Mouse (Mus musculus): ENCODE results near the gene Prcd.

The Prcd gene

DNA sequence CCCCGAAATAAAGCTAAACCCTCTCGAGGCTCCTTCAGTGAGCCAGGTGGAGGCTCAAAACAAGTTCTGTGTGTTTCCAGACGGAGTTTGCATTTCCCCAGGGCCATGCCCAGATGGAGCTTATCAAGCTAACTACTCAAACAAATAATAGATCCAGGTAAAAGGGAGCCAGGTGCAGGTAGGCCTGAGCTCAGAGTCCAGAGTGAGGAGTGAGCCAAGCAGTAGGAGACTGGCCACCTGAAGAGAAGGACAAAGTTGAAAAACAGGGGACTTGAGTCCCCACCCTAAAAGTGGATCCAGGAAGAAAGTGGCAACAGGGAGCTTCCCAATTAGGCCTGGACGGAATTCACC lies 40.5 kb downstream of the Prcd start:
- no peak for DNase-seq (ENCODE audit: low spot score)

DNA sequence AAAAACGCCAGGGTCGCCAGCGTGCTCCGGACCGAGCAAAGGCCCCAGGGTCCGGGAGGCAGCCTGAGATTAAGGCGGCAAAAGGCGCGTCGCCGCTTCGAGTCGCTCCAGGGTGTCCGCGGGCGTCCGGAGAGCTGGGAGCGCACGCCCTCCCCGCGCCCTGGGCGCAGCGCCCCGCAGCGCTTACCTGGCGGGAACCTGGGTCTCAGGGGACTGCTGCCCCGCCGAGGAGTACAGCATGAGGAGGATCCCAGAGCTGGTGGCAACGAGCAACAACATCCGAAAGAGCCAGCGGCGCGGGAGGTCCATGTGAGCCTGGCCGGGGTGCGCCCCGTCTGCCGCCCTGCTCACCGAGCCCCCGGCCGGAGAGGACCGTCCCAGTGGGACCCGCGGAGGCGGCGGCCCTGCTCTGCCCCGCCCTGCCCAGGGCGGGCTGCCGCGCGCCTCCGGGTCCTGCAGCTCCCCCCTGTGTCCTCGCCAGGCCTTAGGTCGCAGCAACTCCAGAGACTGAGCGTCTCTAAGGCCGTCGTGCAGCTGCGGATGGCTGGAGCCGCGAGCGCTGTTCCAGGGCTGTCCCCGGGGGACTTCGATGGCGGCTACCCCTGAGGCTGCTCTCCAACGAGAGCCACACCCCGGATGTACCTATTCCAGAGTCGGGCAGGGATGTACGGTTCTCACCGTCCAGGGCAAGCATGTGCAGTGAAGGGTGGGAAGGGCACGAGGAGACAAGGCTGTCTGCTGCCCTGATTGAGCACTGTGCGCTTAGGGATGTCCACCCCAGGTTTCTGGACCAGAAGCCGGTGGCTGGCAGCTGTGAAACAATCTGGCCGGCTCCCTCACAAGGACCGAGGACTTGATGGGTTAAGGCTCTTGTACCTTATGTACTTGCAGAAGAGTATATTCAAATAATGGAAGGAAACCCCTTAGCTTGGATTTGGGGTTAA lies 41.2 kb downstream of the Prcd start:
- DNase-seq (ENCODE audit: low spot score) = no peak

DNA sequence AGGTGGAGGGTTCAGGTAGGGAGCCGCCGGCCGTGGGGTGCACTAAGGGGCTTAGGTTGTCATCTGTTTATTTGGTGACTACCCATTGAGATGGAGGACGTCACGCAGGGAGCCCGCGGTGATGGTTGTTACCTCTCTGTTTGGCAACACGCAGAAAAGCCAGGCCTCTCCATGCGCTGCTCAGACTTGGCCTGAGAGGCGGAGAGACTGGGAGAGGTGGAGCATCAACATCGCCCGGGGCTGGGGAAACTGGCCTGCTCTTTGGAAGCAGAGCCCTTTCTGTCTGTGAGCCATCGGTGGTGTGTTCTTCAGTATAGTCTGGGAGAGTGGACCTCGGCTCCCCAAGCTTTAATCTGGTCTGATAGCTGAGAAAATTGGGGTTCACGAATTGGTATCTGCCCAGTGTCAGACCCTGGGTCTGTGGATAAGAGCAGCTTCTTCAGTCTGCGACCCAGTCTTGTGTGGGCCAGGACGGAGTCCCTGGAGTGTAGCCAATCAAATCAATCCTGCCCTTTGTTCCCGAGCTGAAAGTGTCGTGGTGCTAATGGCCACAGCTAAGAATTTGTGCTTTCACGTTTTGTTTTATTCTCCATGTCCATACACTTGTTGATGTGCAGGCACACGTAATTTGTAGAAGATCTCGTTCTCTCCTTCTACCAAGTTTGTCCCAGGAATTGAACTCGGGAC lies 42.0 kb downstream of the Prcd start:
- no peak for DNase-seq (ENCODE audit: low spot score)

DNA sequence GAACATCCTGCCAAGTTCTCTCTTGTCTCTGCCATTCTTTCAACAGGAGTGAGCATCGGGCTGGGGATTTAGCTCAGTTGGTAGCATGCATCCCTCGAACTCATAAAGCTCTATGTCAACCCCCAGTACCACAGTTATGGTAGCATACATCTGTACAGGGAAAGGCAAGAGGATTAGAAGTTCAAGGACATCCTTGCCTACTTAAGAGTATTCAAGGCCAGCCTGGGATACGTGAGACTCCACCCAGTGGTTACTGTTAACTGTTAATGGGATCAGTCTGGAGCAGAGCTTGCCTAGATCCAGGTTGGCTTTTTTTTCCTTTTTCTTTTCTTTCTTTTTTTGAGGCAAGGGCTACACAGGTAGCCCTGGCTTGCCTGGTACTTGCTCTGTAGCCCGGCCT lies 43.1 kb downstream of the Prcd start:
- no peak for DNase-seq (ENCODE audit: low spot score)

DNA sequence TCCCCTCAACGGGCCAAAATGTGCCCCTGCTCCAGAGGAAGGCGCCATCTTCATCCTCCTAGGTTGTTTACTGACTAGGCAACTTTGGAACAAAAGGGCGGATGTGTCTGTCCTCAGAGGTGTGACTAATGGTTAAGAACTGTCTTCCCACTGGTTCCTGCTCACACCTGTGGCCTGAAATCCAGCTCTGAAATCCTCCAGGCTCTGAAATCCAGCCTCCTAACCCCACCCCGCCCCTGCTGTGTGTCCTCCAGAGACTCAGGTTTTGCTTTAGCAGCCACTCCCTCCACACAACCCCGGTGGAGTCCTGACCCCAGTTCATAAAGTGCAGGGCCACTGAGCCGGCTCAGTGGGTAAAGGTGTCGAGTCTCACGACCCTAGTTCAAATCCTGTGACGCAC lies 44.2 kb downstream of the Prcd start:
- no peak for DNase-seq (ENCODE audit: low spot score)

DNA sequence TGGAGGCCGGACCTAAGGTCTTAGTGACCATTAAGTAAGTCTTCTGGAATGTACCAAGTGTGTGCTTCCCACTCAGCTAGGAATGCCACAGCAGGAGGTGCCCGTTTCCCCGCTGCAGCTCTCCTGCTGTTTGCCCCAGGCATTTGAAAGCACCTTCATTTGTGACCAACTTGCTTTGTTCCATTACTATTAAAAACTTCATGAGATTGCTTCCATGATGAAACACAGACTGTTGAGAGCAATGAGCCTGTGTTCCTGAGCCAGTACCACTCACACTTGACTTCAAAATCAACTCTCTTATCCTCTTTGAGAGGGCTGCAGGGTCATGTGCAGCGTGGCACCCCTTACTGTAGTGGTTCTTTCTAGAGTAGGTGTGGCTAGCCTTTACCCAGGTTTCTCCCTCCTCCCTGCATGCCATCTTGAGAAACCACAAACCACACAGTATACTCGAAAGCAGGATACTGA lies 48.1 kb downstream of the Prcd start:
- no peak for DNase-seq (ENCODE audit: low spot score)

DNA sequence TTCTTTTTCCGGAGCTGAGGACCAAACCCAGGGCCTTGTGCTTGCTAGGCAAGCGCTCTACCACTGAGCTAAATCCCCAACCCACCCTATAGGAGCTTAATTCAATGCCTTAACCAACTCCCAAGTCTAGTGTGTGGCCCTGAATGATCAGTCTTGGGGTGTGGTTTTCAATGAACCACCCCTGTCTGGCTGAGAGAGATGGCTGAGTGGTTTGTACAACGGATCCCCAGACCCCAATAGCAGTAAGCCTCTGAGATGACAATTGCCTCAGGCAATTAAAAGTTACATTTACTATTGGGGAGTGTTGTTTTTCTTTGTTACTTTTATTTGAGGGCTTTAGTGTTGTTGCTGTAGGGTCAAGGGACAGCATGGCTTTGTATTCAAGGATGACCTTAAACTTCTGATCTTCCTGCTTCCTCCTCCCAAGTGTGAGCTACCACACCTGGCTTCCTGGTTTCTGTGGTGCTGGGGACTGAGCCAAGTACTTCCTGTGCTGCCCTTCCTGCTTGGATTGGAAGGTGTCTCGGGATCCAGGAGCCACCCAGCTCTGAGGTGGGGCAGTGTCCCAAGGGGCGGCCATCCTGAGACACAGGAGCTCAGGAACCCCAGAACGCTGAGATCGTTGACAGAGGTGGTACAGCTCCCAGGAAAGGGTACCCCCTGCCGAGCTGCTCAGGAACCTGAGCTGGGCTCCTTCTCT lies 51.2 kb downstream of the Prcd start:
- no peak for DNase-seq (ENCODE audit: low spot score)

DNA sequence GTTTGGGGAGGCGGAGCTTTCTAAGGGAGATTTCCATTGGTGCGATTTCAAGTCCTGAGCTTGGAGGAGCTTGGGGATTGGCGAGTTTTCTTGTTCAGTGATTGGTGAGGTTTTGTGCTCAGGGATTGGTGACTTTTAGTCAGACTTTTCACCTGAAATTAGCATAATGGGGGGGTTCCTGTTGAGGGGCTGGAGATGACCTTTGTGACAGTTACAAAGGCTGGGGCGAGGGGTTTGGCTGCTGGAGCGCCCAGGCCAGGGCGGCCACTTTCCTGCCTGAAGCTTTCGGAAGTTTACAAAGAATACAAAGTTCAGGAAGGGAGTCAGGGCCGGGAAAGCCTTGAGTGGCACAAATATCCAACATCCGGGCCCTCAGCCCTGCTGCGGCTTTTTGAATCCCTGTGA lies 51.9 kb downstream of the Prcd start:
- no peak for DNase-seq (ENCODE audit: low spot score)

DNA sequence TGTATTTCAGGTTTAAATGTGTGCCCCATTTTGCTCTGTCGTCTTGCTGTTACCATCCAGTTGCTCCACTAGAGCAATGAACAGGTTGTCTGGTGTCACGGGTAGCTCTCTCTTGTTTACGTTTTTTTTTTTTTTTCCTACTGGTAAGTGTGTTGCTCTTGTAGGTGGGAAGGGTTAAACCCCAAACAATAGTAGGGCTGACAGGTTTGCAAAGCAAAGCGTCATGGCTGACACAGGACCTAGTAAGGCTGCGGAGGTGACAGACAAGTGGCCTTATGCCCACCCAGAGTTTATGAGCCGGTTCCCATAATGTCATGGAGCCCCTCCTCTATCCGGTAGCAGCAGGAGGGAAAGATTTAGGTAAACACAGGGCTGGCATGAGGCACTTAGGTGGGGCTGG lies 53.0 kb downstream of the Prcd start:
- DNase-seq (ENCODE audit: low spot score) = no peak

DNA sequence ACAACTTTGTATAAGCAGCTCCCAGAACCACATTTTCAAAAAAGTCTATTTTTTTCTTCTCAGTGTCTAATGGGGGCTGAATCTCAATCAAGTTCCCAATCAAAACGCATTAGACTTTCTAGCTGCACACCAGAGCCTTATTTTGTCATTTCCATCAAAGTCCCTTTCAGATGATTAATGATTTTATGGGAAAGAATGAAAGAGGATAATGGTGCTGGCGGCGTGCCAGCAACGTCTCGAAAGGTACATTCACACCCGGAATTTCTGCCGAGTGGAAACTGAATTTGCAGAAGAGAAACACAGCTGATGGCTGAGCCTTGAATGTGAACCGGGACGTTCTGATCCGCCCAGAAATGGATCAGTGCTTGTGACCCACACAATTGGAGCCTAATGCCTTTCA lies 56.8 kb downstream of the Prcd start:
- no peak for DNase-seq (ENCODE audit: low spot score)

DNA sequence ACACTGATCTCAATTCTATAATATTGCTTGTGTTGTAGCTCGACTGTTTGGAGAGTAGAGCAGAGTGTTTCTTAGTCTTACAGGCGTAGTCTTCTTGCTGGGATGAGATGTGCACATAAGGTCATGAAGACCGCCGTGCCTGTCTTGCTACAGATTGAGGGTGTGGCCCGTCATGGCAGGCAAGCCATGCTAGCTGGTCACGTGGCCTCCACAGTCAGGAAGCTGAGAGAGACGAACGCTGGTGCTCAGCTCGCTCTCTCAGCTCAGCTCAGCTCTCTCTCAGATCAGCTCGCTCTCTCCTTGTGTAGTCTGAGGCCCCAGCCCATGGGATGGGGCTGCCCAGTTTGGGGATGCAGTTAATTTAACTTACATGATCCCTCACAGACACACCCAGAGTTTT lies 57.5 kb downstream of the Prcd start:
- DNase-seq (ENCODE audit: low spot score) = no peak

DNA sequence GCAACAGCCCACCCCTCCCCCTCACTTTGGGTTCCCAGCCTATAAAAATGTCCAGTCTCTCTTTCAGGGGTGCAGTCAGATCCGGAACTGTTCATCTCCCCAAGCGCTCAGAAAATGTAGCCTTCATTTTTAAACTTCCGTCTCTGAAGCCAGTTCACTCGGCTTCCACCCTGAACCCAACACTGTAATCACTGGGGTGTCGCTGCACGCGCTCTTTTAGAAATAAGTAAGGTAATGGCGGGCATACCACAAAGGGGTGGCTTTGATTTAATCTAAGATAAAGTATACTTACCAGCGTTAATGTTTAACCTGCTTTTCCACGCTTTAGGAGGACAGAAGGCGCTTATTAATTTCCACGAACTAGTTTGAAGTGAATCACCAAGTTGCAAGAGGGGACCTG lies 60.7 kb downstream of the Prcd start:
- DNase-seq (ENCODE audit: low spot score) = no peak
